Mouse (Mus musculus) G1E-ER4 (cell line): ENCODE measurements around the gene Olfr322. TPM values are rescaled to one million over a fixed set of nuclear protein-coding genes. Genes with fewer than 3 reads are reported as not detected.

ENCODE experiments used
- GATA1 ChIP-seq: IDR thresholded peaks from one replicate; pipeline ENCODE4 v1.8.0; 2012; ENCODE audit warnings: low read length, inconsistent platforms
- polyA plus RNA-seq: library from polyadenylated mRNA; stranded (reverse); fragments of >175 nt; gene quantifications from 2 replicates; pipeline ENCODE4 v1.2.3, GENCODE M21; 2012

Gene Olfr322
- not detected in 2 replicates for polyA plus RNA-seq

DNA sequence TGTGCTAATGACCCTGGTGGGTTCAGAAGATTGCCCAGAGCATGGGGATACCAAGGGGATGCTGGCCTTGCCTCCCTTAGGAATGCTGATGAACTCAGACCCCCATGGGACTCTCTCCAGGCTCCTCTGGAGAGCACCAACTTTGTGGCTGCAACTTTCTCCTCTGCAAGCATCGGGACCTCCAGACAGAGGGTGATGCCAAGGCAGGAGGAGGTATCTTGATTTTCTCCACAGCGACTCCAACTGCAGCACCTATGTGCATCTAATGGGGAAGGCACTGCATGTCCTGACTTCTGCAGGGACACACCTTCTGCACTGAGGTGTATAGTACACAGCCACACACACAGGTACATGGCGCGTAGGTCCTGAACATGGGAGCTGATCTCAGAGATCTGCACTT is at the start of gene Olfr322:
Gene Olfr322, plus strand, starts transcription at position 187 of the 400 bp plus-strand sequence.
- no peak for TF ChIP-seq GATA1

DNA sequence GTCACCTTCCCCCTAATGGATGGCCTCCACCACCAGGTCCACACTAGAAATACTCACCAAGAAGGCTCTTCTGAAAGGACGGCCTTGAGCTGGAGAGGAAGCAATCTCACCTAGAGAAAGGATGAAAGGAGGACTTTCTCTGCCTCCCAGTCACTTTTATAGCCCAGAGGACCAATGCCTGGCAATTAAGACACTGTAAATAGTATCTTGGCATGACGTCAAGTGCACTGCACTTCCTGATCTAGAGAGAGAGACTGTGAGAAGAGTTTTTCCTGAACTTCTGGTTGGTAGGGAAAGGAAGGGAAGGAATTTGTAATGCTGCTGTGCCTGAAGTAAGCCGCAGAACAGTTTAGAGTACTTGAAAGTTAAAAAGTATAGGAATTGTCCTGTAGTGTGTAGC is 45.2 kb upstream of the Olfr322 start:
- TF ChIP-seq GATA1, result no peak

DNA sequence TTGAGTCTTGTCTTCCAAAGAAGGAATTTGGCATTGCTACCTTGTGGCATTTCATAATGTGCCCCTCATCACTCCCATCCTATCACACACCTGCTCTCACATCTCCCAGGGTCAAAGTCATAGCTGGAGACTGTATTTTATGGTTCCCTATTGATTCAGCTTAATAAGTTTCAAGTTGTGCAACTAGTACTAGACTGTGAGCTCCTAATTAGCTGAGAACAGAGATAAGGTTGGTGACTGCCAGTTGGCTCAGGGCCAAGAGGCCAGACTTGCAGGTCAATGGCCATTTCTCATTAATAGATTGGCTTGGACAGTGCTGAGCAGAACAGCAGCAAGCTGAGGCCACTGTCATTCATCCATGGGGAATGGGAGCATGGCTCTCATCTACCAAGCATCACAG is 44.1 kb upstream of the Olfr322 start:
- TF ChIP-seq GATA1, result no peak

DNA sequence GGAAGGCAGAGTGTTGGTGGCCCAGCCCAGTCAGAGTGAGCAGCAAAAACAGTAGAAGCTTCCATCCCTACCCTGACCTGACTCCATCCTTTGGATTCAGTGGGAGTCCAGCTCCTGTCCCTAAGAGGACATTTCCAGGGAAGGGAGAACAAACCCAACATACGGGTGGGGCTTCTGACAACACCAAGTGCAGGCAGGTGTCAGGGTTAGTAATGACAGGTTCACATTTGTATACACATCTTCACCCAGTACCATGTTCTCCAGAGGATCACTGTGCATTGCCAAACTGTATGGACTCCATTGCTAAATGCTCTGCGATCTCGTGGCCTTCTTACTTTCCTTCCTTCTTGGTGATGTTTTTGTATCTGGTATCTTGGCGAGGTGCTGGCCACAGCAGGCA is 42.6 kb upstream of the Olfr322 start, which contains the start of gene 2210407C18Rik:
Gene 2210407C18Rik, minus strand, starts transcription at position 101 of the 400 bp plus-strand sequence.
- TF ChIP-seq GATA1, result no peak

DNA sequence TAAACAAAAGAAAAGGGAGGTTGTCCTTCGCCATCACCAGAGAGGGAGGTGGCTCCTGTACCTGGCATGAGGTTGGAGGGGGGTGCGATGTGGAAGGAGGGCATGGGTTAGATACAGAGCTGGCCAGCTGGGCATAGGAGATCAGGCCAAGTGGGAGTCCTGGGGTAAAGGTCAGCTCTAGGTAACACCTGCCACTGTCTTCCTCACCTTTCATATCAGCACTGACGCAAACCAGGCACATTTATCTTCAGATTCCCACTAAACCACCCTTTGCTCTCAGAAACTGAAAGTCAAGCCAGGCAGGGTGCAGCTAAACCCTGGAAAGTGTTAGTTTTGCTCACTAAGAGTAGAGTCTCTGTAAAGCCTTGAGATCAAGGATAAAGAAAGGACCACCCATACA is 40.2 kb upstream of the Olfr322 start:
- TF ChIP-seq GATA1, result no peak

DNA sequence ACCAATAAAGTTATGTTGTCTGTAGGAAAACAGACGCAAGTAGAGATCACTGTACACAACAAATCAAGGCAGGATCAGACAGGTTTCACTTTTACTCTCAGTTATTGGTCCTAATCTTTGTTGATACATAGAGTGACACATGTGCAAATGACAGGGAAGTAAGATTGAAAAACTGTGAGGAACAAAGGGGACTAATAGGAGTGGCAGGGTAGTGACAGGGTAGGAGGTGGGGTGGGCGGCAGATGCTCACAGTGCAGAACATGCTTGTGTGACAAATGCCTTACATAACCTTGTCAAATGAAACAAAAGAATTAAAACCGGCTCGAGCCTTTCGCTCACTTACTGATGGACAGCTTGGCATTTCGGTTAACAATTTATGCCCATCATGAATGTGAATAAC is 39.8 kb upstream of the Olfr322 start:
- no peak for TF ChIP-seq GATA1

DNA sequence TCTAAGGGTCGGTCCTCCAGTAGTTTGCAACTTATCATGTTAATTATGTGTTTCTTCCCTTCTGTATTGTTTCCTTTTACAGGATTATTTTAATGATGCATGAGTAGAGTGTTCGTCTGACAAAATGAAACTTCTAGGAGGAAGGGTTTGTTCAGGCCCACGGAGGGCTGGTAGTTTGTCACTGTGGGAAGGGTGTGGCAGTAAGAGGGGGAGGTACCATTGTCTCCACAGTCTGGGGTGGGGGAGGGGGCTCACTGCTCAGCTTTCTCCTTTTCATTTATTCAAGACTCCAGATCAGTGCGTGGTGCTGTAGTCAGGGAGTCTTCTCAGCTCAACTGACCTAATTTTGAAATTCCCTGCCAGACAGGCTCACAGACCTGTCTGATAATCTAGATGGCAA is 32.4 kb upstream of the Olfr322 start:
- TF ChIP-seq GATA1, result no peak

DNA sequence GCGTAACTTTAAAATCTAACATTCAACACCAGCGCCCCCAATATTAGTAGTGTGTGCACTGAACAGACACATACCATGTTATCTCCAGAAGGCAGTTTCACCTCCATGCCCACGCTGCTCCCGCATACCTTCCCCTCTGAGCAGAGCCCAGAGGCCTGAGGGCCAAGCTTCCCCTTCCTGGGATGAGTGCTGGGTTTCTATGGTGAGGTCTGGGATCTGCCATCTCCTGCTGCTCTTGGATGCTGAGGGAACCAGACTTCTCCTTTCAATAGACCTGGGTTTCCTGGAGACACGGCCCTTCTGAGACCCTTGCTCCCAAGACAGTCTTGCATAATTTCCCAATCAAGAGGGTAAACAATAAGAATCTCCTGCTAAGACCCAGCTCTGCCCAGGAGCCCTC is 28.2 kb upstream of the Olfr322 start, which contains the start of gene Olfr323:
Gene Olfr323, minus strand, starts transcription at position 101 of the 400 bp plus-strand sequence.
- TF ChIP-seq GATA1, result no peak

DNA sequence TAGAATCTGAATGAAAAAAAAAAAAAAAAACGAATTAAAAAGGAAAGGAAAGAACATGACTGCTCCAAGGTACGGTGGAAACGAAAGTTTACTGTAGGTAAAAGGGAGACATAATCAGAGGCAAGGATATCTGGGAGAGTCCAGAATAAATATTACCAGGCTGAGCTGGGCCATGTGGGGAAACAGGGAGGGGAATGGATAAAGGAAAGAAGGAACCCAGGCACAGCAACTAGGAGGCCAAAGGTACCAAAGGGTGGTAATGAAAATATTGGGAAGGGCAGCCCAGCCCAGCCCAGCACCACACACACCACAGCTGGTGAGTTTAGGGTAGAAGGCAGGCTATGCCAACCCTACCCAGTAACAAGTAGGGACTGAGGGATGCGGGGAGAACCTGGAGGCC is 23.7 kb upstream of the Olfr322 start:
- no peak for TF ChIP-seq GATA1

DNA sequence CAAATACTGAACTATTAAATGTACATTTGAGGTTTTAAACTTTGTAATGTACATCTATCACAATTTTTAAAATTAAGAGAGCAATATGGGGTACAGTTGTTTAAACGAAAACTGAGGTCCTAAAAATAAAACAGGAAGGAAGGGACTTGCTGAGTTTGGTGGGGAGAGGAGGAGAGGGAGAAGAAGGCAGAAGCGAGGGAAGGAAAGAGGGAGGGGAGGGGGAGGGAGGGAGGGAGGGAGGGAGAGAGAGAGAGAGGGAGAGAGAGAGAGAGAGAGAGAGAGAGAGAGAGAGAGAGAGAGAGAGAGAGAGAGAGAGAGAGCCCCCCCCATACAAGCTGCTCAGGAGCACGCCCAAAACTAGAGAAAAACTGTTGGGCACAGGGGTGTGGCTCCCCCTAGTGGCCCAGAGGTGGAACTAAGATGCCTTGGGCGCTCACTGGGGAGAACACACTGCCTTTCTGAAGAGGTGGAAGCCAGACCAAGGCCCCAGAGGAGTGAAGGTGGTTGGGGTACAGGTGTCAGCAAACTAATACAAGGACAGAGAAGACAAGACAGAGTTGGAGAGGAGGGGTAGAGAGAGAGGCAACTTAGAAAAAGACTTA is 22.1 kb upstream of the Olfr322 start:
- TF ChIP-seq GATA1, result no peak

DNA sequence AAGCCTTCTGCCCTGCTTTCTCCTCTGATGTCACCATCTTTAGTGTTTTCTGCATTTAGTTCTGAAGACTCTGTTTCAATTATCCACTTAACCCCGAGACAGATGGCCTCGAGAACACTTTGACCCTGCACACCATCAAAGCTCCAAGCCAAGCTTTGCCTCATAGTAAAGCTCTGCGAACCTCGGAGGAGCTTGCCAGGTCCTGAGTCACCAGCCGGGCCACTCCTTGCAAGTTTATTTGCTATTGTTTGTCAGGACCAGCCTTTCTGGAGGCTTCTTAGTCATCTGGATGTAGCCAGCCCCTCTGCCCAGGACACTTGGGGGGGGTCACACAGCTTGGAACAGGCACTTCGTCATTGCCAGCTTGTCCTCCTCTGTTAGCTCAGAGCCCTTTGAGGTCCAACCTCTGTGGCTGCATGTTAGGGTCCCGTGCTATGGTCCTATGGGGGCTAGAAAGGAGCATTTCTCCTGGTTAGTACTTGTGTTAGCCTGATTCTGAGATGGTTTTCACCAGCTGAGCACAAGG is 20.3 kb upstream of the Olfr322 start:
- no peak for TF ChIP-seq GATA1

DNA sequence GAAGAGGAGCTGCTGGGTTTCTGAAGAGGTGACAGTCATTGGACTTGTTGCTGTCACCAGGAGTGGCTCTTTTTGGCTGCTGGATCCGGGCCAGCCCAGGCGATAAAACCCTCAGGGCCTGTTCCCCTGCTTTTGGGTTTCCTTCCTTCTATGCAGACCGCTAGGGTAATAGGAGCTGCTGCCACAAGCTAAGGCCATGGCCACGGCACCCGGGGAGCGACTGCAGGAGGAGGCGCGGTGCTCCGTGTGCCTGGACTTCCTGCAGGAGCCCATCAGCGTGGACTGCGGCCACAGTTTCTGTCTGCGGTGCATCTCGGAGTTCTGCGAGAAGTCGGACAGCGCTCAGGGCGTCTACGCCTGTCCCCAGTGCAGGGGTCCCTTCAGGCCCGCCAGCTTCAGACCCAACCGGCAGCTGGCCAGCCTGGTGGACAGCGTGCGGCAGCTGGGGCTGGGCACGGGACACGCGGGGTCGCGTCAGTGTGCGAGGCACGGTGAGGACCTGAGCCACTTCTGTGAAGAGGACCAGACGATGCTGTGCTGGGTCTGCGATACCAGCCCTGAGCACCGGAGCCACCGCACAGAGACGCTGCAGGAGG is 18.2 kb upstream of the Olfr322 start, which contains the start of gene Trim58:
Gene Trim58, plus strand, starts transcription at position 194 of the 596 bp plus-strand sequence.
- no peak for TF ChIP-seq GATA1

DNA sequence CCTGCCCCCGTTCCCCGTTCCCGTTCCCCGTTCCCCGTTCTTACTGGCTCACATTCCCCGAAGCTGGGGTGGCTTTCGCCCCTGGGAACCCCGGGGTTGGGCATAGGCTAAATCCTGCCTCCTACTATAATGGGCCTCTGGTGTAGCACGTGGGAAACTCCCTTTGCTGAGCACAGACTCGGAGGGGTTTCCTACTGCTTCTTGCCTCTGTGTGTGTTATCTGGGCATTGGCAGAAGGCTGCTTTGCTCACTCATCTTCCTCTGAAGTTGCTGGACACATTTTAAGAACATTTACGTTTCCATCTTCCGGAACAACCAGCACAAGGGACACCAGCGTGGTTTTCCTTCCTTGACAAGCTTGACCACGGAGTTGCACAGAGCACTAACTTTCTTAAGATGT is 17.5 kb upstream of the Olfr322 start:
- TF ChIP-seq GATA1, result no peak

DNA sequence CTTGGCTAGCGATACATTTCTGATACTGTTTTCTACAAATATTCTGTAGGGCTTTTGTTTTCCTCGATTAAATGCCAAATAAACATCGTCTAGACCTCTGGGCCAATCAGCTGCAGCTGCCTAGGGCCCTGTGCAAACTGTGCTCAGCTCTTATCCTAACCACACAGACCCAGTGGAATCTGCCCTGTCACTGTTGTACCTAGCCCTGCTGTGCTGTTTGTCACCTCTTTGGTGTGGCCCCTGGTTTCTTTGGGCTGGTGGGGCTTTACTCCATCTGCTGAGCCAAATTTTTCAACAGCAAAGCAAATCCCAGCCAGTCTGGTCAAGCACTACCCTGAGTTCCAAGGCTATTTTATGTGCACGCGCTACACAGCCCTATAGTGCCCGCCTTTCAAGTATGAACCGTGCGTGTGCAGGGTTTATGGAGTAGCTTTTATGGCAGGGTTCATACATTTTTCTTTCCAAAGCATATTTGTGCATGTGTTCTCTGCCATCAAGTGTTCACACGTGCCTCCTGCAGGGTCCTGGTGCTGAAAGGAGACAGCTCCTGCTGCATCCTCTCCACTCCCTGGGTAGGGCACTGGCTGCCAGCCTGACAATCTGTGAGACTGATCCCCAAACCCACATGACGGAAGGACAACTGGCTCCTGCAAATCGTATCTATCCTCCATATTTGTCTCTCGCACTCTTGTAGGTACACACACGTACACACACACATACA is 16.8 kb upstream of the Olfr322 start:
- no peak for TF ChIP-seq GATA1

DNA sequence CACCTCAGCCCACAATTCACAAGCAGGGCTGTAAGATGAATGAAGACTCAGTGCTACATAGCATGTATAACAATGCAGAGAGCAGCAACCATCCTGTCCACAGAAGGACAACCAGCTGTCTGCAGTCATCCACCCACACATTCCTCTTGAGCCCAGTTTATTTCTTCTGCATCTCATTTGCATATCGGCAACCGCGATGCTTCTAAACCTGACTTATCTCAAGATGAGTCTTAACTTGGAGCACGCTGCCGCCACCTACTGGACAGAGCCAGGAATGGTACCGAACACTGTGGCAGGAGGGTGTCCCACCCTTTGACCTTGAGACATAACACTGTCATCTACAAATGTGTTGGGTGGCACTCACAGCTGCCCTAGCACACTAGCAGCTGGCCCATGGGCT is 15.2 kb upstream of the Olfr322 start:
- TF ChIP-seq GATA1, result peak; percentile 52

DNA sequence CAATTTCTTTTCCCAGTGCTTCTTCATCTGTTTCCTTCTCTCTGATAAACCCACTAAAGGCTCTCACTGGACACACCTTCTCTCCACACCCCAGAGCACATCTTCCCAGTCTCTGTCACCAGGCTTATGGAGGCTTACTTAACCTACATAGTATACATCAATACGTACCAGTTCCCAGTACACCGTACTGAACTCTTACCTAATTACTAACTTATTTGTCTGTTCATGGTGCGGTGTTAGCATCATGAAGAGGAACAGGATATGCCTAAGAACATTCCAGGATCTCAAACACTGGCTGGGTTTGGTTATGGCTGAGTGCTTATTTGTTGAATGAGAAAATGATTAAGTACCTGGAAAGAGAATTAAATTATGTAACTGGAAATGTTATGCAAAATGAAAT is 3.4 kb upstream of the Olfr322 start:
- TF ChIP-seq GATA1, result no peak
